Mouse (Mus musculus): ENCODE results near the gene Dnaja4.

DNA sequence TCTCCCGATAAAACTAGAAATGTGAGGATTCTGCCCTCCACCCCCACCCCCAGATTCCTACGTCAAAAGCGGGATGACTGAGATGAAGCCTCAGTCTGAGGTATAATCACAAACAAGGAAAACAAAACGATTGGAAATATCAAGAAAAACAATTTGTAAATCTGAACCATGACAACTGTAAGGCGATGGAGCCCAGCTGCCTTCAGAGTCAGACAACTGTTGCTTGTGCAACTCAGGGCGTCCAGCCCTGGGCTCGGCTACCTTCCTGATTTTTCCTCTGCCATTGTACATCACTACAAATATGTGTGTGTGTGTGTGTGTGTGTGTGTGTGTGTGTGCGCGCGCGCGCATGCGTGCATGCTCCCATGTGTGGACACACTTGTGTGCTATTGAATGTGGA is 24.8 kb upstream of the Dnaja4 start:
- TF ChIP-seq CTCF (IDR thresholded peaks at IDR 0.05; ENCODE audit: low read depth, low read length), result no peak
- no peak for TF ChIP-seq TAL1 (conservative IDR thresholded peaks at IDR 0.05; ENCODE audit: low read depth, low read length)
- TF ChIP-seq GATA1 (IDR thresholded peaks at IDR 0.05; ENCODE audit: borderline replicate concordance, low read length), result no peak
- no peak for TF ChIP-seq POLR2AphosphoS5 (IDR thresholded peaks at IDR 0.05; ENCODE audit: insufficient replicate concordance, low read depth, low read length)

All from G1E (cell line).